Mouse (Mus musculus) liver, postnatal 0 days (tissue): ENCODE results near the gene Pnmt.

ENCODE experiments used
- CTCF ChIP-seq: sonication (generic); IDR thresholded peaks from 2 replicates; pipeline ENCODE4 v1.5.1; 2016; ENCODE audit warnings: antibody characterized with exemption, low read depth
- EP300 ChIP-seq: IDR thresholded peaks from 2 replicates; pipeline ENCODE4 v1.6.1; 2016; ENCODE audit warnings: antibody characterized with exemption, low read depth, mild to moderate bottlenecking

GRCm38 (mm10) chr11:98395041-98395440, 8.8 kb downstream of the Pnmt start:
- TF ChIP-seq CTCF (no peak), EP300 (no peak)
